Mouse (Mus musculus) cerebellum, adult 2 months (tissue): ENCODE results near the gene Rgs12. TPM values are rescaled to one million over a fixed set of nuclear protein-coding genes. Genes with fewer than 3 reads are reported as not detected.

ENCODE experiments used
- DNase-seq, 2 experiments: peaks; one replicate each; pipeline ENCODE4 v3.0.0; 2021
- H3K27ac ChIP-seq: fragments of 200-500 bp; 2 replicates; pipeline ENCODE4 v1.5.1; 2012; ENCODE audit warnings: low read length, control low read depth, inconsistent platforms; ENCODE audit not compliant: insufficient read depth
- H3K27me3 ChIP-seq: fragments of 200-500 bp; 2 replicates; pipeline ENCODE4 v1.6.1; 2012; ENCODE audit warnings: inconsistent platforms, mild to moderate bottlenecking, low read length, moderate library complexity; ENCODE audit not compliant: control insufficient read depth, insufficient read depth
- H3K4me1 ChIP-seq: fragments of 200-500 bp; 2 replicates; pipeline ENCODE4 v1.6.1; 2011; ENCODE audit warnings: low read length; ENCODE audit not compliant: control insufficient read depth, insufficient read depth
- H3K4me3 ChIP-seq: fragments of 200-500 bp; replicated peaks from 2 replicates; pipeline ENCODE3; 2011; ENCODE audit warnings: mild to moderate bottlenecking, low read depth, low read length, control low read depth; ENCODE audit not compliant: insufficient read depth
- CTCF ChIP-seq: fragments of 200-500 bp; IDR thresholded peaks from 2 replicates; pipeline ENCODE4 v1.5.1; 2011; ENCODE audit warnings: low read depth, mild to moderate bottlenecking, control low read depth, low read length, moderate library complexity, borderline replicate concordance; ENCODE audit not compliant: insufficient read depth
- POLR2A ChIP-seq: fragments of 200-500 bp; IDR thresholded peaks from 2 replicates; pipeline ENCODE4 v1.6.1; 2011; ENCODE audit warnings: low read length, control low read depth, borderline replicate concordance; ENCODE audit not compliant: insufficient read depth
- WGBS: fragments of 180-500 bp; shearing (Covaris S2); methylation state at CpG from one replicate; pipeline ENCODE4 v1.1.7; 2018; 5-methylcytosine and 5-hydroxymethylcytosine counted together
- polyA plus RNA-seq: library from polyadenylated mRNA; depleted of rRNA; stranded (reverse); fragments of >200 nt; gene quantifications from 2 replicates; pipeline ENCODE4 v1.2.3, GENCODE M21; 2012

Gene Rgs12
- polyA plus RNA-seq, 1 experiment, result 13.0 TPM

DNA sequence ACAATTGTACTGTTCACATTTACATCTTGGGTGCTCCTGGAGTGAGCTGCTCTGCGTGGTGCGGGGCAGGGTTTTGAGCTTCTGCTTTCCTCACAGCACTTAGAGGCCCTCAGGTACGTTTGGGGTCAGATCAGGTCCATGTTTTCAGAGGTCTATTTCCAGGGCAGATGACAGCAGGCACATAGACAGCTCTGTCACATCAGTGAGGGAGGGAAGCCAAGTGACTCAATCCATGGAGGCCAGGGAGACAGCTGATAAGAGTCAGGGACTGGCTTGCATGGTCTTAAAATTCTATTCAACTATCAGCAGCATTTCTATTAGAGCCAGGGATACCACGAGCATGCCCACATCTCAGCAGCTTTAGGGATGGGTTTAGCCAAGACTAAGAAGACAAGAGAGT is 59.9 kb downstream of the Rgs12 start:
- TF ChIP-seq CTCF (no peak), POLR2A (no peak)
- 78% methylated on average over 4 of the region's 4 CpGs for WGBS
- Histone ChIP-seq H3K4me1 (no peaks in the 10 kb centered on the region), H3K27me3 (no peaks in the 10 kb centered on the region), H3K27ac (no peak overlapping the region), H3K4me3 (no peak overlapping the region)
- DNase-seq, result no peak

GRCm38 (mm10) chr5:35010656-35011055 is 61.4 kb downstream of the Rgs12 start:
- Histone ChIP-seq H3K4me1 (no peaks in the 10 kb centered on the region), H3K27me3 (no peaks in the 10 kb centered on the region), H3K27ac (no peak overlapping the region), H3K4me3 (no peak overlapping the region)
- DNase-seq, result no peak
- whole genome bisulfite sequencing, result 44% methylated on average over 5 of the region's 5 CpGs
- TF ChIP-seq CTCF, result no peak
- no peak for TF ChIP-seq POLR2A

DNA sequence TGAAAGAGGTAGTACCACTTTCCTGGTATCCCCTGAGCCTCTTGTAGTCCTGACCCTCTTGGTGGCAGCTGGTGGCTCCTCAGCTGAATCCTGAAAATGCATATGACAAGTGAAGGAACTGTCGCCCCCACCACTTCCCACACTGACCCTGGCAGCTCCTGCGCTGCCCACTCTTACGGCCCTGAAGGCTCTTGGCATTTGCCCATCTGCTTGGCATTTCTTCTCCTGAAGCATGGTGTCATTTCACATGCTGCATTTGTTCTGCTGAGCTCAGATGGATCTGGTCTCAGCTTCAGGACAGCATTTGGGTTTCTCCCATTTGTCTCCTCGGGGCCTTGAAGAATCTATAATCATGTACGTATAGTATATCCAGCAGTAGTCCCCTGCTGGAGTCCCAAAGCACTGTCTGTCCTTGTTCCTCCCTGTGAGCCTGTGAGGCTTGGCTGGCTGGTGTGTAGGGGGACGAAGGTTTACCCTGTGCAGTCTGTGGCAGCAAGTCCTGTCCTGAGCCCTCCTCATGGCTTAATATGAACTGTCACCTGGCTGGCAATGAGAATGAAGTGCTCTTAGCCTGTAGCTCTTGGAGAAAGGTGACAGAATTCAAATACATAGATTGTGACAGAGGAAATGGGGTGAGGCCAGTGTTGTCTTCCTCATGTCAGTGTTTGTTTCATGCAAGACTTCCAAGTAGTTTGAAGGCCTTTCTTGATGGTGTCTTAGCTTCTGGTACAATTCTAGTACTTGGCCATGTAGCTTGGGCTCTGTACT is 62.1 kb downstream of the Rgs12 start:
- H3K27ac ChIP-seq, result no peak overlapping the region
- no peak for DNase-seq
- TF ChIP-seq CTCF (no peak), POLR2A (no peak)
- WGBS, result 51% methylated on average over 6 of the region's 6 CpGs
- no peaks in the 10 kb centered on the region for H3K27me3 ChIP-seq
- no peaks in the 10 kb centered on the region for H3K4me1 ChIP-seq
- no peak overlapping the region for H3K4me3 ChIP-seq

DNA sequence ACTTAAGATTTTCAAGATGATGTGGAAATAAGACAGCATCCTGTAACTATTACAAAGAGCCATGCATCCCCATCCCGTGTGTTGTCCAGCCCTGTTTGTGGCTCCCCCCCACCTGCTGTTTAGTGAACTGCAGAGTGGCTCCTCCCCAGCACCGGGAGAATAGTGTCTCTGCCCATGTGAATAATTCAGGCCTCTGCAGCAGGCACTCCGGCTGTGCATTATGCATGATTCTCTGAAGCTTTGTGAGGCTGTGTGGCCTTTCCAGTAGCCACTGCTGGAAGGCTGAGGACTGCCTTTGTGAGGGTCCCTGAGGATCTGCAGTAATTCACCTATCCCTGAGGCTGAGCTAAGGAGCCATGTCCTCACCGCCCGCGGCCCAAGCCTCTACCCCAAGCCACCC is 64.8 kb downstream of the Rgs12 start:
- Histone ChIP-seq H3K4me1 (no peaks in the 10 kb centered on the region), H3K4me3 (no peak overlapping the region), H3K27me3 (no peaks in the 10 kb centered on the region), H3K27ac (no peak overlapping the region)
- 46% methylated on average over 6 of the region's 6 CpGs for WGBS
- TF ChIP-seq POLR2A, result no peak
- no peak for TF ChIP-seq CTCF
- no peak for DNase-seq

DNA sequence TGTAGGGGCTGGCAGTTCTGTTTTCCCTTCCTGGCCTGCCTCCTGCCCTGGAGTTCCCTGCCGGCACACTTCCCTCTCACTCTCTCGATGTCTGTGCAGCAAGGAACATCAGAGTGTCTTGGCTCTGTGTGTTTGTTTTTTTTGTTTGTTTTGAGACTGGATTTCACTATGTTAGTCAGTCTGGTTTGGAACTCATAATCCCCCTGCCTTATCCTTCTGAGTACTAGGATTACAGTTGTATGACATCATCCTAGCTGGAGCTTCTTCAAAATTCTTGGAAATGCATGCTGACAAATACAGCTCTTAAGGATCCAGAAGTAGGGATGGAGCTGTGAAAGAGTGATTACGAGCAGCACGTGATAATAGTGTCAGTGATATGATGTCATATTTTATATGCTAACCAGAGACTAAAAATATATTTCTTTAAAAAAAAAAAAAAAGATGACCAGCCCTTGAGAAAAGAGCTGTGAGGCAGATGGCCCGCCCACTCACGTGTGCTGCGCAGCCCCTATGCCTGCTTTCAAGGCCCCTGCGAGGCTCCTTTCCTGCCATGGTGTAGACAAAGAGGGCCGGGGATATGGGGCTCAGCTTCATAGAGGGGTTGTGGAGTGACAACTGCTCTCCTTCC is 70.5 kb downstream of the Rgs12 start:
- no peak for DNase-seq
- WGBS, result 82% methylated on average over 9 of the region's 9 CpGs
- no peaks in the 10 kb centered on the region for H3K27me3 ChIP-seq
- no peak overlapping the region for H3K27ac ChIP-seq
- no peak overlapping the region for H3K4me3 ChIP-seq
- no peaks in the 10 kb centered on the region for H3K4me1 ChIP-seq
- no peak for TF ChIP-seq CTCF
- TF ChIP-seq POLR2A, result no peak

DNA sequence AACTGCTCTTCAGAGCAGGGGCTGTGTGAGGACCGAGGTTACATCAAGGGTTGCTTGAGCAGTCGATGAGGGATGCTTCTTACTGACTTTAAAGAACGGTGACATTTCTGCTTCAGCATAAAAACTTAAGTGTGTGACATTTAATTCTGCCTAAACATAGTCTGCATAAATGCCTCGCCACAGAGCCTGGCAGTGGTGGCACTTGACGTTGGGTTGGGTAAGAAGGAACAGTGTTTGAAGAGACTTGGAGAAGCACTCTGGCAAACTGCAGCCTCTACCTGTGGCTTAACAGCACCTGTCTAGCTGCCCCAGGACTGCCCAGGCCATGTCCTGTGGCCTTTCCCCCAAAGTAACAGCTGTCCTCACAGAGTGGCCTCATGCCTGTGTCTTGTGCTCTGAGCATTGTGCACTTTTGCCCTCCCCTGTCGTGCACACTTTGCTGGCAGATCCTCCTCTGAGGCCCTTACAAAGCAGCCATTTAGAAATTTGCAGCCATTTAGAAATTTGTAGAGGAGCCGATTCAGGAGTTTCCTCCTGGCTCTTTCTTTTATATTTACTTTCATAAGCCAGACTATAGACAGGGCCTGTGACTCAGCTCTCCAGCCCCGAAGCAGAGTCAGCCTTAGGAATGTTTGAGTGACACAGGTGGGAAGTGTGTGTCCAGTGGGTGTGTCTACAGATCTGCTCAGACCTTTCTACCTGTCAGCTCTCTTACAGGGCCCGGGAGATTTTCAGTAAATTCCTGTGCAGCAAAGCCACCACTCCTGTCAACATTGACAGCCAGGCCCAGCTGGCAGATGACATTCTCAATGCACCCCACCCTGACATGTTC is 71.4 kb downstream of the Rgs12 start:
- Histone ChIP-seq H3K27ac (no peak overlapping the region), H3K27me3 (no peaks in the 10 kb centered on the region), H3K4me3 (no peak overlapping the region), H3K4me1 (no peaks in the 10 kb centered on the region)
- no peak for TF ChIP-seq CTCF
- DNase-seq, result no peak
- WGBS, result 83% methylated on average over 9 of the region's 9 CpGs

DNA sequence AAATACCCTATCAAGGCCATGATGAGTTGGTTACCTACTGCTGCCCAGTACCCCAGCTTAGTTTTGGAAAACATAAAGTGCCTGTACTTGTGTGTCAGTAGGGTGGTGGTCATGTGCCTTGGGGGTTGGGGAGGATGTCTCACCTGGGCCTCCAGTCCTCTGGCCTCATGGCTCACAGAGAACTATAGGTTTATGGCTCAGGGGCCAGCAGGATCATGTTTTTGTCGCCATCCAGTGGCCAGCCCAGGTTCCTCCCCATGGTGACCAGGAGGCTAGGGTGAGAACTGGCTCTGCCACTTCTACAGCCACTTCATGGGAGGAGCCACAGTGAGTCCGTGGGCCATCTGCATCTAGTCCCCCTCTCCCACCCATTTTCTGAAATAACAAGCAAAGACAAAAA is 75.7 kb downstream of the Rgs12 start:
- peak; percentile 64 for TF ChIP-seq CTCF
- TF ChIP-seq POLR2A, result no peak
- H3K4me1 ChIP-seq, result no peaks in the 10 kb centered on the region
- H3K27ac ChIP-seq, result no peak overlapping the region
- DNase-seq, result peak; percentile 27 to 43
- WGBS, result 28% methylated on average over 2 of the region's 2 CpGs
- no peak overlapping the region for H3K4me3 ChIP-seq
- no peaks in the 10 kb centered on the region for H3K27me3 ChIP-seq

DNA sequence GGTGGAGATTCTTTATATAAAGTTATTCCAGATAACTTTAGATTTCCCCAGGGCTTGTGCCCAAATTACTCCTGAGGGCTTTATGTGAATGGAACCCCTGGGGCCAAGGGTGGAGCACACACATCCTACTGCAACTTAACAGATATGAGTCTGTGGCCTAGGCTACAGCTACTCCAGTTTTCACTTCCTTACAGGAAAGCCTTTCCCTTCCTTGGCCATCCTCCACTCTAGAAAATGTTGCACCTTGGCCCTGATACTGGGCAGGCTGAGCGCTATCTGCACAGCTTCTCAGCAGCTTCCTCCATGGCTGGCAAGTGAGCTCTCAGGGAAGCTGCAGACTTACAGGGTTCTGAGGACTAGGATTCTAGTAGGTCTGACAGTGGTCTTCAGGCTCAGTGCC is 80.1 kb downstream of the Rgs12 start:
- TF ChIP-seq POLR2A (no peak), CTCF (no peak)
- Histone ChIP-seq H3K27ac (no peak overlapping the region), H3K27me3 (no peaks in the 10 kb centered on the region), H3K4me1 (no peaks in the 10 kb centered on the region), H3K4me3 (no peak overlapping the region)
- 98% methylated on average over 1 of the region's 1 CpGs for WGBS
- no peak for DNase-seq
